Mouse (Mus musculus) embryo, embryonic 9.5 days (tissue): Measurements from ENCODE around the gene Klk5.

Source experiments
- DNase-seq: peaks from one replicate; pipeline ENCODE4 v3.0.0-alpha.2; 2017; ENCODE audit errors: extremely low spot score

The Klk5 gene

DNA sequence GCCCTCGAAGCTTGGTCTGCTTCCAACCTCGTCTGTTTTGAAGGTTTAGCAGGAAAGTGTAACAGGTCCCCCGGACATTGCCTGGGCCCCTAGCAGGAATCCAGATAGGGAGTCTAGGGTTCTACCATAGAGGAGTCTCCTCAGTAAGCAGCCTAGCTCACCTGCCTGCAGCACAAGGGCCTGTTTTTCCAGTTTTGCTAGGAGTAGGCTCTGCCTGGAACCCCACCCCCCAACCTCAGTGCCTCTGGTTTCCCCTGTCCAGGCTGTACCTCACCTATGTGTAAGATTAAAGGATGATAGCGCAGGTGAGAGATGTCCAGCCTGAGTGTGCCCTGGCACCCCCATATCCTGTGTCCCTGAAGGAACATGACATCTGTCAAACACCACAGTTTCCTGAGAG, 34.7 kb downstream of the Klk5 start:
- no peak for DNase-seq

DNA sequence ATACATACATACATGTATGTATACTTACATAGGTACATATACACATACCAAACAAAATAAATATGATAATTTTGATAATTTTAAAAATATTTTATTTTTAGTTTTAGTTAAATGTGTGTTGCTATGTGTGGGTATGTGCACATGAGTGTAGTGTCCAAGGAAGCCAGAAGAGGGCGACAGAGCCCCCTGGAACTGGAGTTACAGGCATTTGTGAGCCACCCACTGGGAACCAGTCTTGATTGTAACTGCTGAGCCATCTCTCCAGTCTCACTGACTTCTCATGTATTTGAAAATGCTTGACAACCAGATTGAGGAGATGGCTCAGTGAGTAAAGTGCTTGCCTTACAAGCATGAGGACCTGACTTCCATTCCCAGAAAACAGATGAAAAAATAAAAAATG, 36.5 kb downstream of the Klk5 start:
- no peak for DNase-seq

DNA sequence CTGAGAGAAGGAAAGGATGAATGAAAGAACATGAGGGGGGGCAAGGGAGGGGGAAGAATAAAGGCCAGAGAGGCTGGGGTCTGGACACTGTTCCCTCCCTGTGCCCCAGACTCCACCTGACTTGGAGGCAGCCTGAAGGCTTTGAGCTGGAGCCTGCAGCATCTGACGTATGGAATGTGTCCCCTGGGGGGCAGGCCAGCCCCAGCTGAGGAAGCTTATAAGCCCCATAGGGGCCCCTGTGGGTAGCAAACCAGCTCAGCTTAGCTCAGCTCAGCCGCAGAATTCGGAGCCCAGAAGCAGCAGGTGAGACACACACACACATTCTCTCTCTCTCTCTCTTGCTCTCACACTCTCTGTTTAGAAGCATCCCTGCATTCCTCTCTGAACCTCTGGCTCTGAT, 39.1 kb downstream of the Klk5 start, which contains the start of gene Klk4:
Gene Klk4 (plus strand): TSS at position 249 of the 400 bp plus-strand sequence.
- DNase-seq, result no peak

DNA sequence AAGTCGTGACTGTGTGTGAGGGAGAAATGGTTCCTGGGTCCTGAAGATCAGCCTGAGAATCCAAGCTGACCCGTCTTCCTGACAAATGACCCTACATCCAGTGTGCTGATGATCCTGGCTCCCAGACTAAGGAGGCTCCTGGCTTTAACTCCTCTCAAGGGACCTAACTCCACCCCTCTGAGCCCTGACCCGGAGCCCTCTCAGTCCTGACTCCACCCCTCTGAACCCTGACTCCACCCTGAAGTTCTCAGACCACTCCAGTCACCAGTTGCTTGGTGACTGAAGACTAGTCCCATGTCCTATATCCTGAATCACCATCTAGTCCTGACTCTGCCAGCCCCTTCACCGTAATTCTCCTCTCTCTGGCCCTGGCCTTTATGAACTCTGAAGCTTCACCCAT, 40.6 kb downstream of the Klk5 start:
- DNase-seq, result no peak

DNA sequence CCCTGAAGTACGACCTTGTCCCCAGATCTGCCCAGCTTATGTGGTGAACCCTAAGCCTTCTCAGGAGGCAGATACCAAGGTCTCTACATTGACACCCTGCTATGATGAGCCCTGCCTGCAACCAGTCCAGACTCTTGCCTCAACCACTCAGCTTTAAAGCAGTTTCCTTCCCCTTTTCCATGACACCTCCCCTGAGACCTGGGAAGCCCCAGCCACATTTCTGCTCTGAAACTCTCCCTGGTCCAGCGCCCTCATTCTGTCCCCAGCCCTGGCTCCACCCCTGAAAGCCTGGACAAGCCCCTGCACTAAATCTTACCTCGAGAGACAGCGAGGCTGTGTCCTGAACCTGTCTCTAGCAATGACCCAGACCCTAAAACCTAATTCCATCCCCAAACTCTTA, 41.0 kb downstream of the Klk5 start:
- DNase-seq, result no peak

DNA sequence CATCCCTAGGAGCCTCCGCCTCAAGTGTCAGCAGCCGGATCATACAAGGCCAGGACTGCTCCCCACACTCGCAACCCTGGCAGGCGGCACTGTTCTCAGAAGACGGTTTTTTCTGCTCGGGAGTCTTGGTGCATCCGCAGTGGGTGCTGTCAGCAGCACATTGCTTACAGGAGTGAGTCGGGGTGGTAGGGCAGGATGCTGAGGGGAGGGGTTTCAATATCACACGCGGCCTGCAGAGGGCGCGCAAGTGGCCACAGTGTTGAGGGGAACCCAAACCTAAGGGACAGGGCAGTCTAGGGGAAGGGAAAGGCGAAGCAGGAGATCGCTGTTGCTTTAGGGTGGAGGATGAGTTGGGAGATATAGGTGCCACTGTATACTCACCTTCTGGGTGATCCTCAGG, 41.8 kb downstream of the Klk5 start:
- peak; percentile 59 for DNase-seq

DNA sequence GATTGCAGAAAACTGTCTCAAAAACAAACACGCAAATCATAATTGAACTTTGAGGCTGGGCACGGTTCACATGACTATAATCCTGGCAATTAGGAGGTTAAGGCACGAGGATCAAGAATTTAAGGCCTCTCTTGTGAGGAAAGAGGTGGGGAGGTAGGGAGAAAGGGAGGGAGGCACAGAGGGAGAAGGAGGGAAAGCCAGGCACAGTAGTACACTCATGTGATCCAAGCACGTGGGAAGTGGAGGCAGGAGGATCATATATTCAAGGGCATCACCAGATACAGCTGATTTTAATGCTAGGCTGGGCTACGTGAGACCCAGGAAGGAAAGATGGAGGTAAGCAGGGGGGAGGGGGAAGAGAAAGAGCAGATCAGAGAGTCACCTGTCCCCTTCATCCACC, 49.6 kb downstream of the Klk5 start:
- DNase-seq, result no peak

DNA sequence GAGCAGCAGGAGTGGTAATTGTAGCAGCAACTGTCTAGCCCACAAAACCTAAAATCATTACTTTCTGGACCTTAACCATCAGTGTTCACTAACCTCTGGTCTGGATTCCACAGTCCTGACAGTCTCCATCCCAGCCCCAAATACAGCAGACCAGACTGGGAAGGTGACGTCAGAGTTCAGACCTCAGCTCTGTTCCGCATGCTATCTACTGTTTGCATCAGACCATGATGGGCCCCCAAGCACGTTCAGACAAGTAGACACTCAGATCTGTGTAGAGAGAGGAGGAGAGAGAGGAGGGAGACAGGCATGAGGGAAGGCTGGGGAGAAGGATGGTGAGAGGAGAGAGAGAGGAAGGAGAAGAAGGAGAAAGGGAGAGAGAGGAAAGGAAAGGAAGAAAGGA, 50.0 kb downstream of the Klk5 start:
- no peak for DNase-seq

DNA sequence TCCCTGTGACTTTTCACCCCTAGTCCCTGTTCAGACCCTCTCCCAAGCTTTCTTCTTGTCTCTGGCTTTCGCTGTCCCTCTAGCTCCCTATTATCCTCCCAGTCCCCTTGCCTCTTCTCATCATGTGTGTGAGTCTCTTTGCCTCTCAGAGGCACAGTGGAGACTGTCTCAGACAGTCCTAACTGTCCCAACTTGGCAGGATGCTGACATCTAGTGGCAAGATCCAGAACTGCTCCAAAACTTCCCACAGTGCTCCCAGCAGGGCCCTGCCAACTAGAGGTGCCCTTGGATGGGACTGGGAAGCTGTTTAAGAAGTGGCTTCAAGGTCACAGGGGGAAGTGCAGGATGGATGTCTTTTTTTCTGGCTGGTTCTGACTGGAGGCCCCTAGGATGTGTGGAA, 53.1 kb downstream of the Klk5 start:
- DNase-seq, result peak; percentile 82
